Mouse (Mus musculus): Measurements from ENCODE around the gene Actn1. TPM values are rescaled to one million over a fixed set of nuclear protein-coding genes. Genes with fewer than 3 reads are reported as not detected.

Actn1 gene
- polyA plus RNA-seq, 1 experiment from 2014 or later, result 7.9 TPM

- H3K36me3 ChIP-seq (replicated peaks), result no peaks in the 10 kb centered on the region
- H3K4me3 ChIP-seq (replicated peaks), result no peak overlapping the region
- H3K9me3 ChIP-seq (replicated peaks), result no peaks in the 10 kb centered on the region
- no peak for ATAC-seq (ENCODE audit: insufficient read depth)
- no peak overlapping the region for H3K4me2 ChIP-seq
- H3K4me1 ChIP-seq (replicated peaks), result peaks cover 57% of the 10 kb centered on the region
- no peak overlapping the region for H3K27ac ChIP-seq (replicated peaks)
- 71% methylated on average over 2 of the region's 2 CpGs for WGBS (ENCODE audit: insufficient replicate concordance)
- H3K9ac ChIP-seq, result no peak overlapping the region
- no peaks in the 10 kb centered on the region for H3K27me3 ChIP-seq
Measured at GRCm38 (mm10) chr12:80226101-80226500, 34.1 kb downstream of the Actn1 start.

- Histone ChIP-seq H3K4me3 (replicated peaks) (no peak overlapping the region), H3K27ac (replicated peaks) (no peak overlapping the region), H3K4me1 (replicated peaks) (peaks cover 47% of the 10 kb centered on the region), H3K36me3 (replicated peaks) (no peaks in the 10 kb centered on the region), H3K4me2 (no peak overlapping the region), H3K9ac (no peak overlapping the region), H3K27me3 (no peaks in the 10 kb centered on the region), H3K9me3 (replicated peaks) (no peaks in the 10 kb centered on the region)
- no peak for ATAC-seq (ENCODE audit: insufficient read depth)
- WGBS (ENCODE audit: insufficient replicate concordance), result 62% methylated on average over 8 of the region's 8 CpGs
Measured at GRCm38 (mm10) chr12:80224241-80224731, 35.9 kb downstream of the Actn1 start.

- H3K27me3 ChIP-seq, result no peaks in the 10 kb centered on the region
- no peak overlapping the region for H3K27ac ChIP-seq (replicated peaks)
- ATAC-seq (ENCODE audit: insufficient read depth), result no peak
- 57% methylated on average over 8 of the region's 8 CpGs for WGBS (ENCODE audit: insufficient replicate concordance)
- H3K4me2 ChIP-seq, result no peak overlapping the region
- H3K9ac ChIP-seq, result no peak overlapping the region
- H3K9me3 ChIP-seq (replicated peaks), result no peaks in the 10 kb centered on the region
- H3K4me1 ChIP-seq (replicated peaks), result peaks cover 39% of the 10 kb centered on the region
- no peaks in the 10 kb centered on the region for H3K36me3 ChIP-seq (replicated peaks)
- no peak overlapping the region for H3K4me3 ChIP-seq (replicated peaks)
Measured at GRCm38 (mm10) chr12:80223511-80223910, 36.7 kb downstream of the Actn1 start.

- Histone ChIP-seq H3K27ac (replicated peaks) (no peak overlapping the region), H3K36me3 (replicated peaks) (no peaks in the 10 kb centered on the region), H3K9ac (no peak overlapping the region), H3K4me1 (replicated peaks) (peaks cover 38% of the 10 kb centered on the region), H3K4me2 (no peak overlapping the region), H3K27me3 (no peaks in the 10 kb centered on the region), H3K9me3 (replicated peaks) (no peaks in the 10 kb centered on the region), H3K4me3 (replicated peaks) (no peak overlapping the region)
- 76% methylated on average over 3 of the region's 3 CpGs for WGBS (ENCODE audit: insufficient replicate concordance)
- no peak for ATAC-seq (ENCODE audit: insufficient read depth)
Measured at GRCm38 (mm10) chr12:80222473-80222872, 37.7 kb downstream of the Actn1 start.

- Histone ChIP-seq H3K27me3 (no peaks in the 10 kb centered on the region), H3K4me1 (replicated peaks) (peaks cover 52% of the 10 kb centered on the region), H3K4me3 (replicated peaks) (no peak overlapping the region), H3K9ac (no peak overlapping the region), H3K4me2 (no peak overlapping the region), H3K36me3 (replicated peaks) (no peaks in the 10 kb centered on the region), H3K9me3 (replicated peaks) (no peaks in the 10 kb centered on the region), H3K27ac (replicated peaks) (no peak overlapping the region)
- no peak for ATAC-seq (ENCODE audit: insufficient read depth)
- 65% methylated on average over 14 of the region's 14 CpGs for WGBS (ENCODE audit: insufficient replicate concordance)
Measured at GRCm38 (mm10) chr12:80220260-80221038, 39.7 kb downstream of the Actn1 start.

- H3K27ac ChIP-seq (replicated peaks), result peak overlapping the region; percentile 78
- no peaks in the 10 kb centered on the region for H3K36me3 ChIP-seq (replicated peaks)
- peak; percentile 41 for ATAC-seq (ENCODE audit: insufficient read depth)
- no peak overlapping the region for H3K9ac ChIP-seq
- H3K27me3 ChIP-seq, result no peaks in the 10 kb centered on the region
- H3K4me3 ChIP-seq (replicated peaks), result no peak overlapping the region
- no peaks in the 10 kb centered on the region for H3K9me3 ChIP-seq (replicated peaks)
- WGBS (ENCODE audit: insufficient replicate concordance), result 54% methylated on average over 3 of the region's 3 CpGs
- H3K4me1 ChIP-seq (replicated peaks), result peaks cover 54% of the 10 kb centered on the region
- H3K4me2 ChIP-seq, result no peak overlapping the region
Measured at GRCm38 (mm10) chr12:80218784-80219183, 41.4 kb downstream of the Actn1 start.

GRCm38 (mm10) chr12:80218045-80218611, 42.0 kb downstream of the Actn1 start:
- peaks cover 53% of the 10 kb centered on the region for H3K4me1 ChIP-seq (replicated peaks)
- ATAC-seq (ENCODE audit: insufficient read depth), result peak; percentile 42
- no peak overlapping the region for H3K9ac ChIP-seq
- H3K4me2 ChIP-seq, result peak overlapping the region; percentile 10; the same call in 1 of the 2 replicates
- H3K27ac ChIP-seq (replicated peaks), result peak overlapping the region; percentile 78
- H3K4me3 ChIP-seq (replicated peaks), result no peak overlapping the region
- no peaks in the 10 kb centered on the region for H3K36me3 ChIP-seq (replicated peaks)
- no peaks in the 10 kb centered on the region for H3K27me3 ChIP-seq
- no peaks in the 10 kb centered on the region for H3K9me3 ChIP-seq (replicated peaks)
- WGBS (ENCODE audit: insufficient replicate concordance), result 37% methylated on average over 4 of the region's 4 CpGs

GRCm38 (mm10) chr12:80217049-80217448, 43.1 kb downstream of the Actn1 start:
- no peaks in the 10 kb centered on the region for H3K9me3 ChIP-seq (replicated peaks)
- ATAC-seq (ENCODE audit: insufficient read depth), result no peak
- H3K4me3 ChIP-seq (replicated peaks), result no peak overlapping the region
- H3K27me3 ChIP-seq, result no peaks in the 10 kb centered on the region
- no peak overlapping the region for H3K9ac ChIP-seq
- no peaks in the 10 kb centered on the region for H3K36me3 ChIP-seq (replicated peaks)
- peak overlapping the region; percentile 78 for H3K27ac ChIP-seq (replicated peaks)
- 53% methylated on average over 3 of the region's 3 CpGs for WGBS (ENCODE audit: insufficient replicate concordance)
- H3K4me1 ChIP-seq (replicated peaks), result peaks cover 50% of the 10 kb centered on the region
- H3K4me2 ChIP-seq, result no peak overlapping the region

GRCm38 (mm10) chr12:80216258-80216881, 43.8 kb downstream of the Actn1 start:
- H3K9ac ChIP-seq, result no peak overlapping the region

GRCm38 (mm10) chr12:80213810-80214209, 46.4 kb downstream of the Actn1 start:
- Histone ChIP-seq H3K9me3 (replicated peaks) (no peaks in the 10 kb centered on the region), H3K9ac (no peak overlapping the region), H3K4me3 (replicated peaks) (no peak overlapping the region), H3K4me1 (replicated peaks) (peaks cover 57% of the 10 kb centered on the region), H3K4me2 (no peak overlapping the region), H3K27ac (replicated peaks) (no peak overlapping the region), H3K27me3 (no peaks in the 10 kb centered on the region), H3K36me3 (replicated peaks) (no peaks in the 10 kb centered on the region)
- 55% methylated on average over 8 of the region's 8 CpGs for WGBS (ENCODE audit: insufficient replicate concordance)
- no peak for ATAC-seq (ENCODE audit: insufficient read depth)

More at GRCm38 (mm10) chr12:80216258-80216881, 43.8 kb downstream of the Actn1 start:
- H3K4me3 ChIP-seq (replicated peaks), result no peak overlapping the region
- peaks cover 50% of the 10 kb centered on the region for H3K4me1 ChIP-seq (replicated peaks)
- ATAC-seq (ENCODE audit: insufficient read depth), result peak; percentile 56
- H3K27me3 ChIP-seq, result no peaks in the 10 kb centered on the region
- WGBS (ENCODE audit: insufficient replicate concordance), result 41% methylated on average over 6 of the region's 6 CpGs
- H3K27ac ChIP-seq (replicated peaks), result peak overlapping the region; percentile 78
- H3K4me2 ChIP-seq, result no peak overlapping the region
- no peaks in the 10 kb centered on the region for H3K36me3 ChIP-seq (replicated peaks)
- H3K9me3 ChIP-seq (replicated peaks), result no peaks in the 10 kb centered on the region

- H3K4me1 ChIP-seq (replicated peaks), result peaks cover 57% of the 10 kb centered on the region
- no peaks in the 10 kb centered on the region for H3K27me3 ChIP-seq
- 0 out of 2 replicates have a peak, but pooled peaks cover 4% of the 10 kb centered on the region for H3K36me3 ChIP-seq (replicated peaks)
- H3K4me2 ChIP-seq, result no peak overlapping the region; the same call in 1 of the 2 replicates
- H3K4me3 ChIP-seq (replicated peaks), result no peak overlapping the region
- H3K9me3 ChIP-seq (replicated peaks), result no peaks in the 10 kb centered on the region
- H3K27ac ChIP-seq (replicated peaks), result no peak overlapping the region
- no peak overlapping the region for H3K9ac ChIP-seq
- no peak for ATAC-seq (ENCODE audit: insufficient read depth)
- 4% methylated on average over 4 of the region's 4 CpGs for WGBS (ENCODE audit: insufficient replicate concordance)
Measured at GRCm38 (mm10) chr12:80213263-80213662, 46.9 kb downstream of the Actn1 start.
